Mouse (Mus musculus) hindbrain, embryonic 14.5 days (tissue): ENCODE data around the gene Hist1h2an. TPM values are rescaled to one million over a fixed set of nuclear protein-coding genes. Genes with fewer than 3 reads are reported as not detected.
"Not testable (repeated sequence)": the region's sequence is repeated elsewhere in the genome, so short reads cannot be mapped to it uniquely, and the experiment has no call there.

Source experiments
- ATAC-seq: fragments of 200-750 bp; cut with Nextera tagmentation; 2 replicates; pipeline ENCODE4 v1.8.0; 2017; ENCODE audit warnings: moderate number of reproducible peaks, mild to moderate bottlenecking, moderate TSS enrichment, moderate library complexity; ENCODE audit not compliant: low FRiP score
- DNase-seq: peaks from one replicate; pipeline ENCODE4 v3.0.0-alpha.2; 2015; ENCODE audit warnings: low spot score
- H3K27ac ChIP-seq: fragments of 300-500 bp; sonication (generic); 2 replicates; pipeline ENCODE4 v1.5.1; 2014; ENCODE audit warnings: mild to moderate bottlenecking, moderate library complexity
- H3K27me3 ChIP-seq: fragments of 300-500 bp; sonication (generic); 2 replicates; pipeline ENCODE4 v1.6.1; 2014; ENCODE audit warnings: mild to moderate bottlenecking, low read length, mixed read lengths; ENCODE audit not compliant: control insufficient read depth, insufficient read depth
- H3K36me3 ChIP-seq: fragments of 300-500 bp; sonication (generic); replicated peaks from 2 replicates; pipeline ENCODE4 v1.6.1; 2014; ENCODE audit not compliant: control insufficient read depth, insufficient read depth
- H3K4me1 ChIP-seq: fragments of 300-500 bp; sonication (generic); replicated peaks from 2 replicates; pipeline ENCODE4 v1.6.1; 2014; ENCODE audit warnings: antibody characterized with exemption, low read length, mixed read lengths; ENCODE audit not compliant: control insufficient read depth, insufficient read depth
- H3K4me2 ChIP-seq: fragments of 300-500 bp; sonication (generic); replicated peaks from 2 replicates; pipeline ENCODE4 v1.6.1; 2014; ENCODE audit warnings: mild to moderate bottlenecking, moderate library complexity
- H3K4me3 ChIP-seq: fragments of 300-500 bp; sonication (generic); replicated peaks from 2 replicates; pipeline ENCODE4 v1.5.1; 2014; ENCODE audit warnings: mild to moderate bottlenecking, low read length
- H3K9ac ChIP-seq: fragments of 300-500 bp; sonication (generic); 2 replicates; pipeline ENCODE4 v1.6.1; 2014
- H3K9me3 ChIP-seq: fragments of 300-500 bp; sonication (generic); 2 replicates; pipeline ENCODE4 v1.6.1; 2016; ENCODE audit warnings: low read length; ENCODE audit not compliant: control insufficient read depth
- WGBS: fragments of 180-500 bp; shearing (Covaris S2); extraction: QIAGEN DNeasy Blood & Tissue Kit; methylation state at CpG from one replicate; pipeline ENCODE4 v1.1.7; 2014; 5-methylcytosine and 5-hydroxymethylcytosine counted together
- polyA plus RNA-seq: library from polyadenylated mRNA; unstranded; fragments of >200 nt; fragmentation: Nextera tagmentation; extraction: Ambion mirVana; gene quantifications from 2 replicates; pipeline ENCODE4 v1.2.1, GENCODE M21; 2014

The Hist1h2an gene
- polyA plus RNA-seq, 1 experiment from 2014 or later: not detected

DNA sequence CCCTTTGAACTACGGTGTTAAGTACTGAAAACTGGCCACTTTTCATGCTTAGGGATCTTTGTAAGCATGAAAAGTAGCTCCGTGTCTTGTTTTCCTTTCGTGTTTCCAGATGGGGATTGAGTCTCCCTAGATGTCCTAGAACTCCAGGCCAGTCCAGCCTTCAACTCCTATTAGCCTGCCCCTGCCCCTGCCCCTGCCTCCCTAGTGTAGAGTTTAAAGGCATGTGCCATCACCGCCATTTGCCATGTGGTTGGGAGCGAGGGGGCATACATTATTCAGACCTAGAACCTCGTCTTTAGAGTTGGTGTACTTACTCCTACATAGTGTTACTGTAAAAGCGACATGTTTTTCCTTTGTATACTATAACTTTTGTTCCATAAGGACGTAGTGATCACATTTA, 24.1 kb upstream of the Hist1h2an start:
- not testable (repeated sequence) for H3K27me3 ChIP-seq, H3K4me2 ChIP-seq, H3K9ac ChIP-seq, H3K36me3 ChIP-seq, H3K4me3 ChIP-seq, DNase-seq, H3K27ac ChIP-seq, H3K9me3 ChIP-seq, H3K4me1 ChIP-seq
- peak; percentile 26 for ATAC-seq
- WGBS: no CpG with 5 or more reads among the region's 8 CpGs

GRCm38 (mm10) chr13:21810073-21810472, 23.1 kb upstream of the Hist1h2an start, which contains the start of the genes Hist1h2bq and Hist1h2ao:
Gene Hist1h2bq (minus strand): TSS chr13:21810197.
Gene Hist1h2ao (plus strand): TSS chr13:21810465.
- H3K4me2 ChIP-seq, DNase-seq, H3K4me3 ChIP-seq, H3K4me1 ChIP-seq, H3K9me3 ChIP-seq, H3K9ac ChIP-seq, H3K27me3 ChIP-seq, H3K36me3 ChIP-seq, H3K27ac ChIP-seq: not testable (repeated sequence)
- no CpG with 5 or more reads among the region's 23 CpGs for WGBS
- ATAC-seq: peak; percentile 98

DNA sequence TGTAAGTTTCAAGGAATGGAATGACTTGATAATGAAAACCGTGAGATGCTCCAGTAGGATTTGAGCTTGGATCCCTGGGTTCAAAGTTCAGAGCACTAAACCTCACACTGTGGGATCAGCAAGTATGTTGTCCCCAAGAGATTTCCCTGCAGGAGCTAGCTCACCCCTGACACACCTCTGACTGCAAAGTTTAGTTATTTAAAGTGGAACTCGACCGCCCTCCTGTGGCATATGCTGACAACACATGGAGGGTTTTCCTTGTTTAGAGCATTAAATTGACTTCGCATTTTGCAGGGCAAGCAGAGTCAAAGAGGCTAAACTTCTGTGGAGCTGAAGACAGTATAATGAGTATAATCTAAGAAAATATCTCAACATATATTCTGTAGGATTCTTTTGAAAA, 16.0 kb upstream of the Hist1h2an start:
- not testable (repeated sequence) for H3K27me3 ChIP-seq, H3K4me3 ChIP-seq, H3K9me3 ChIP-seq, H3K36me3 ChIP-seq, H3K27ac ChIP-seq, H3K4me2 ChIP-seq, H3K9ac ChIP-seq, H3K4me1 ChIP-seq, DNase-seq
- peak; percentile 70 for ATAC-seq
- WGBS: no CpG with 5 or more reads among the region's 4 CpGs

DNA sequence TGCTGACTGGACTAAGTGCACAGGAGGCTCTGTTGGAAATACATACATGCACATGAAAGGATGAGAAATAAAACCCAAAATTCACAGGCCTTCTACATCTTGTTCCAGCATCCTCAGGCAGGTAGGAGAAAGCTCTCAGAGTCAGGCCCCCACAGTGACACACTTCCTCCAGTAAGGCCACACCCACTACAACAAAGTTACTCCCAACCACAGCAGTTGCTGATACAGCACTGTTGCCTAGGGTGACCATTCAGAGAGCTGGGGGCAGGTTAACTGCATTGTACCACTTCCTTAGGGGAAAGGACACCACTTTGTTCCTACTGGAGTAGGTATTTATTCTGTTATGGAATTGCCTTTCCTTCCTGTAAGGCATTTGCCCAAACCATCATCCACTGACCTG, 10.1 kb upstream of the Hist1h2an start:
- not testable (repeated sequence) for H3K27me3 ChIP-seq, H3K9ac ChIP-seq, H3K4me2 ChIP-seq, H3K36me3 ChIP-seq, H3K9me3 ChIP-seq, H3K4me3 ChIP-seq, H3K27ac ChIP-seq, ATAC-seq, H3K4me1 ChIP-seq, DNase-seq

DNA sequence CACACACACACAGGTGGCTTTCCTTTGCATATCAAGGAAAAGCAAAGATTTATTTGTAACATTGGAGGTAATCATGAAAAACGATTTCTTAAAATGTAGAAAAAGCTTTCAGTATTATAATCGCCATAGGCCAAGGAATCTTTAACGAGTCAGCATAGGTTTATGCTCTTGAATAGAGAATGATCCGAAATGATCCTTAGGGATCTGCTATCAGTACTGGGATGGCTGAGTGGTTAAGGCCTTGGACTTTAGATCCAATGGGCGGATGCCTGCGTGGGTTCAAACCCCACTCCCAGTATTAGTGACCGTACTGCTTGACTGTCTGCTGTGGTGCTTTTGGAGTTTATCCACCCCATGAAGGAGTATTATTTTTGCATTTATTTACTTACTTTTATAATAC, 8.6 kb upstream of the Hist1h2an start:
- Histone ChIP-seq H3K4me2 (no peak overlapping the region), H3K27ac (no peak overlapping the region), H3K27me3 (no peaks in the 10 kb centered on the region), H3K9ac (no peak overlapping the region), H3K9me3 (no peaks in the 10 kb centered on the region), H3K4me3 (no peak overlapping the region), H3K4me1 (0 out of 2 replicates have a peak, but pooled peaks cover 5% of the 10 kb centered on the region), H3K36me3 (no peaks in the 10 kb centered on the region)
- no peak for ATAC-seq
- 92% methylated on average over 7 of the region's 7 CpGs for WGBS
- DNase-seq: no peak

GRCm38 (mm10) chr13:21790601-21791283, 3.7 kb upstream of the Hist1h2an start:
- H3K9me3 ChIP-seq: no peaks in the 10 kb centered on the region
- H3K4me1 ChIP-seq: peaks cover 21% of the 10 kb centered on the region
- ATAC-seq (no peak), DNase-seq (no peak)
- peak overlapping the region; percentile 41 for H3K4me2 ChIP-seq
- no peaks in the 10 kb centered on the region for H3K36me3 ChIP-seq
- H3K27me3 ChIP-seq: no peaks in the 10 kb centered on the region
- no peak overlapping the region for H3K27ac ChIP-seq
- no peak overlapping the region for H3K4me3 ChIP-seq
- peak overlapping the region; percentile 24; the same call in 1 of the 2 replicates for H3K9ac ChIP-seq
- WGBS: 7% methylated on average over 18 of the region's 18 CpGs

DNA sequence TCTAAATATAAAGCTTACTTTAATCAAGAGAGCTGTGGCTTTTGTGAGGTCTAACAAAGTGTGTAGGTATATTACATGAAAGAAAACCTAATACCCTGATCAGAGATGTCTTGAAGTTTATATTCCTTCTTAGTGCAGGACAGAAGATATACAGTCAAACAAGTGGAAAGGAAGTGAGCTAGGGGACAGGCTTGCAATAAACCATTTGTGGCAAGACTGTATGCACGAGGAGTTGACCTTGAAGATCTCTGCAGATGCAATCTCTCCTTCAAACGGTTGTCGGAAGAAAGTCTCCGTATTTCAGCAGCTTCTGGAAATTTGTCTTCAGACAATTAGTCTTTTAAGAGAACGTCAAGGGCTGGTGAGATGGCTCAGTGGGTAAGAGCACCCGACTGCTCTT, 2.9 kb upstream of the Hist1h2an start:
- Histone ChIP-seq H3K4me3 (no peak overlapping the region), H3K9me3 (no peaks in the 10 kb centered on the region), H3K9ac (no peak overlapping the region), H3K27me3 (no peaks in the 10 kb centered on the region), H3K36me3 (no peaks in the 10 kb centered on the region), H3K4me2 (no peak overlapping the region), H3K4me1 (peaks cover 21% of the 10 kb centered on the region), H3K27ac (no peak overlapping the region)
- DNase-seq (no peak), ATAC-seq (no peak)
- 57% methylated on average over 6 of the region's 6 CpGs for WGBS

- DNase-seq (no peak), ATAC-seq (peak; percentile 17; the same call in 1 of the 2 replicates)
- H3K4me2 ChIP-seq: peak overlapping the region; percentile 66
- H3K4me1 ChIP-seq: peaks cover 26% of the 10 kb centered on the region
- H3K27me3 ChIP-seq: no peaks in the 10 kb centered on the region
- H3K36me3 ChIP-seq: no peaks in the 10 kb centered on the region
- peak overlapping the region; percentile 1; the same call in 1 of the 2 replicates for H3K27ac ChIP-seq
- no peaks in the 10 kb centered on the region for H3K9me3 ChIP-seq
- peak overlapping the region; percentile 44; the same call in 1 of the 2 replicates for H3K9ac ChIP-seq
- peak overlapping the region; percentile 33 for H3K4me3 ChIP-seq
- WGBS: 15% methylated on average over 14 of the region's 21 CpGs
These were observed 959 bp upstream of the Hist1h2an start for GRCm38 (mm10) chr13:21787760-21788593.

DNA sequence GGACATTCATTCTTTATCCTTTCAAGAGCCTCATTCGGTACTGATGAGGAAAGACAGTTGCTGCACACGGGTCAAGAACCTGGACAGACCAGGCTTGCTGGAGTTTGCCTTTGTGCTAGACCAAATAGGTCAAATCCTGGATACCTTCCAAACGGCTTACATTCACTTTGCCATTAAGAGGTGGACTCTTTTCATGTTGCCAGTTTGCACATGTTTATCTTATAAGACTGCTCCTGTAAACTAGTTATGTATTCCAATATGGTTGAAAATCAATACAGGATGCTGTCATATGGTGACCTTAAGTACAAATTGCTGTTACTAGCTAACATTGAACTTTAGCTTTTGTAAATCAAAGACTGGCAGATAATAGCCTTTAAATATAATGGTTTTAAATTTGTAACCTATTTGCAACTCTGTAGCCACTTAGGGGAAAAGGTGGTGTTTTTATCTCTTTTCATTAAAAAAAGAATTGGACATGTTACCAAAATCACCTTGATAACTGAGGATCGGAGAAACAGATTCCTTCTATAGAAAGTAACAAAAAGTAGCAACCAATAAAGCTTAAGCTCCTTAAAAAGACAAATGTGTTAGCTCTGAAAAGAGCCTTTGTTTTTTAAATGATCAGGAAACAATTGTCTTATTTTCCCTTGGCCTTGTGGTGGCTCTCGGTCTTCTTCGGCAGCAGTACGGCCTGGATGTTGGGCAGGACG, 674 bp downstream of the Hist1h2an start:
- H3K27ac ChIP-seq: peak overlapping the region; percentile 70
- no peaks in the 10 kb centered on the region for H3K36me3 ChIP-seq
- H3K4me1 ChIP-seq: peaks cover 31% of the 10 kb centered on the region
- H3K4me3 ChIP-seq: peak overlapping the region; percentile 33
- peak overlapping the region; percentile 49 for H3K9ac ChIP-seq
- H3K27me3 ChIP-seq: no peaks in the 10 kb centered on the region
- 2% methylated on average over 8 of the region's 8 CpGs for WGBS
- H3K9me3 ChIP-seq: no peaks in the 10 kb centered on the region
- peak overlapping the region; percentile 66 for H3K4me2 ChIP-seq
- no peak for ATAC-seq
- DNase-seq: peak; percentile 20
